Mouse (Mus musculus) stomach, postnatal 0 days (tissue): ENCODE measurements around the gene Rmnd5b. TPM values are rescaled to one million over a fixed set of nuclear protein-coding genes. Genes with fewer than 3 reads are reported as not detected.
A peak's percentile ranks its signal among the peaks of the same experiment; 100 is the strongest.

Source experiments
- ATAC-seq: fragments of 200-750 bp; cut with Nextera tagmentation; 2 replicates; pipeline ENCODE4 v1.8.0; 2017; ENCODE audit not compliant: low FRiP score, low TSS enrichment
- DNase-seq: peaks from one replicate; pipeline ENCODE4 v3.0.0-alpha.2; 2016; ENCODE audit warnings: low spot score
- H3K27ac ChIP-seq: fragments of 300-500 bp; sonication (generic); replicated peaks from 2 replicates; pipeline ENCODE4 v1.5.1; 2014; ENCODE audit warnings: mild to moderate bottlenecking, control low read depth
- H3K27me3 ChIP-seq: fragments of 300-500 bp; sonication (generic); 2 replicates; pipeline ENCODE4 v1.6.1; 2014; ENCODE audit warnings: low read length; ENCODE audit not compliant: control insufficient read depth, insufficient read depth
- H3K36me3 ChIP-seq: fragments of 300-500 bp; sonication (generic); 2 replicates; pipeline ENCODE4 v1.6.1; 2014; ENCODE audit warnings: low read length, mixed read lengths; ENCODE audit not compliant: control insufficient read depth, insufficient read depth
- H3K4me1 ChIP-seq: fragments of 300-500 bp; sonication (generic); replicated peaks from 2 replicates; pipeline ENCODE4 v1.6.1; 2014; ENCODE audit warnings: antibody characterized with exemption; ENCODE audit not compliant: control insufficient read depth, insufficient read depth
- H3K4me2 ChIP-seq: fragments of 300-500 bp; sonication (generic); replicated peaks from 2 replicates; pipeline ENCODE4 v1.6.1; 2014; ENCODE audit warnings: low read depth, mild to moderate bottlenecking, control low read depth, moderate library complexity
- H3K4me3 ChIP-seq: fragments of 300-500 bp; sonication (generic); 2 replicates; pipeline ENCODE4 v1.5.1; 2014; ENCODE audit warnings: low read depth, low read length, control low read depth
- H3K9ac ChIP-seq: fragments of 300-500 bp; sonication (generic); 2 replicates; pipeline ENCODE4 v1.6.1; 2014; ENCODE audit warnings: mild to moderate bottlenecking, low read length, control low read depth, mixed read lengths
- H3K9me3 ChIP-seq: fragments of 300-500 bp; sonication (generic); 2 replicates; pipeline ENCODE4 v1.6.1; 2016; ENCODE audit warnings: low read length; ENCODE audit not compliant: control insufficient read depth
- CTCF ChIP-seq: IDR thresholded peaks from 2 replicates; pipeline ENCODE4 v1.5.1; 2016; ENCODE audit warnings: antibody characterized with exemption, low read depth, mild to moderate bottlenecking, moderate library complexity
- EP300 ChIP-seq: optimal IDR thresholded peaks from 2 replicates; pipeline ENCODE3; 2016; ENCODE audit warnings: antibody characterized with exemption
- WGBS: fragments of 180-500 bp; shearing (Covaris S2); extraction: QIAGEN DNeasy Blood & Tissue Kit; methylation state at CpG from one replicate; pipeline ENCODE4 v1.1.7; 2014; 5-methylcytosine and 5-hydroxymethylcytosine counted together
- polyA plus RNA-seq: library from polyadenylated mRNA; unstranded; fragments of >200 nt; fragmentation: Nextera tagmentation; extraction: Ambion mirVana; gene quantifications from 2 replicates; pipeline ENCODE4 v1.2.1, GENCODE M21; 2015

Gene Rmnd5b
- polyA plus RNA-seq = 34.6 and 35.3 TPM in 2 replicates

- peak; percentile 93 for DNase-seq
- Histone ChIP-seq H3K4me2 (peak within 1 kb of the TSS; percentile 79), H3K9me3 (no peaks in the 10 kb centered on the region), H3K36me3 (no peaks in the 10 kb centered on the region), H3K27me3 (no peaks in the 10 kb centered on the region), H3K4me3 (peak within 1 kb of the TSS; percentile 71), H3K4me1 (no peaks in the 10 kb centered on the region), H3K9ac (peak within 1 kb of the TSS; percentile 76), H3K27ac (peak within 1 kb of the TSS; percentile 92)
- TF ChIP-seq CTCF (peak; percentile 47), EP300 (no peak)
- ATAC-seq = peak; percentile 91
- under 1% methylated on average over 61 of the region's 61 CpGs for WGBS
Measured at GRCm38 (mm10) chr11:51635525-51636322, at the start of gene Rmnd5b. Gene Rmnd5b, minus strand, starts transcription at chr11:51635896.

- no peak for DNase-seq
- TF ChIP-seq EP300 = no peak
- TF ChIP-seq CTCF = no peak
- H3K36me3 ChIP-seq = no peaks in the 10 kb centered on the region; the same call in 1 of the 2 replicates
- H3K27ac ChIP-seq = no peak overlapping the region
- WGBS = 42% methylated on average over 8 of the region's 8 CpGs
- no peaks in the 10 kb centered on the region for H3K9me3 ChIP-seq
- H3K4me3 ChIP-seq = no peak overlapping the region
- no peak for ATAC-seq
- H3K27me3 ChIP-seq = no peaks in the 10 kb centered on the region
- no peak overlapping the region for H3K4me2 ChIP-seq
- H3K9ac ChIP-seq = no peak overlapping the region
- no peaks in the 10 kb centered on the region for H3K4me1 ChIP-seq
Measured at GRCm38 (mm10) chr11:51681976-51682374, 46.3 kb upstream of the Rmnd5b start.

- 32% methylated on average over 13 of the region's 13 CpGs for WGBS
- Histone ChIP-seq H3K4me3 (no peak overlapping the region), H3K9me3 (no peaks in the 10 kb centered on the region), H3K4me1 (no peaks in the 10 kb centered on the region), H3K36me3 (no peaks in the 10 kb centered on the region; the same call in 1 of the 2 replicates), H3K27me3 (no peaks in the 10 kb centered on the region), H3K27ac (no peak overlapping the region), H3K9ac (no peak overlapping the region), H3K4me2 (peak overlapping the region; percentile 35; the same call in 1 of the 2 replicates)
- peak; percentile 90 for DNase-seq
- TF ChIP-seq EP300 (no peak), CTCF (peak; percentile 99)
- ATAC-seq = peak; percentile 74
Measured at GRCm38 (mm10) chr11:51681324-51681975, 45.8 kb upstream of the Rmnd5b start.

- WGBS = 60% methylated on average over 3 of the region's 3 CpGs
- DNase-seq (no peak), ATAC-seq (no peak)
- Histone ChIP-seq H3K4me3 (no peak overlapping the region), H3K36me3 (no peaks in the 10 kb centered on the region), H3K4me1 (no peaks in the 10 kb centered on the region), H3K4me2 (no peak overlapping the region), H3K27ac (no peak overlapping the region), H3K27me3 (no peaks in the 10 kb centered on the region), H3K9me3 (no peaks in the 10 kb centered on the region), H3K9ac (no peak overlapping the region)
- TF ChIP-seq CTCF (no peak), EP300 (no peak)
Measured at GRCm38 (mm10) chr11:51679466-51679865, 43.8 kb upstream of the Rmnd5b start.

GRCm38 (mm10) chr11:51677737-51678418, 42.2 kb upstream of the Rmnd5b start:
- TF ChIP-seq EP300 (no peak), CTCF (no peak)
- no peak overlapping the region for H3K27ac ChIP-seq
- ATAC-seq (no peak), DNase-seq (no peak)
- no peaks in the 10 kb centered on the region for H3K36me3 ChIP-seq
- H3K4me2 ChIP-seq = no peak overlapping the region
- H3K4me1 ChIP-seq = no peaks in the 10 kb centered on the region
- H3K9ac ChIP-seq = no peak overlapping the region
- no peaks in the 10 kb centered on the region for H3K27me3 ChIP-seq
- H3K9me3 ChIP-seq = no peaks in the 10 kb centered on the region
- WGBS = 58% methylated on average over 6 of the region's 6 CpGs
- H3K4me3 ChIP-seq = no peak overlapping the region
